Mouse (Mus musculus) heart, postnatal 0 days (tissue): ENCODE measurements at regions not wholly inside any gene's neighbourhood (a gene's known extent, or its start where the extent isn't known, plus 50 kb on each side); places are given as distances from the start of the nearest gene placed in this dataset.

Experiments
- CTCF ChIP-seq: IDR thresholded peaks from 2 replicates; pipeline ENCODE4 v1.5.1; 2016; ENCODE audit warnings: antibody characterized with exemption, control low read depth, low read depth
- EP300 ChIP-seq: IDR thresholded peaks from 2 replicates; pipeline ENCODE4 v1.6.1; 2016; ENCODE audit warnings: antibody characterized with exemption, low read depth

- no peak for TF ChIP-seq CTCF
- TF ChIP-seq EP300 = no peak
Measured at GRCm38 (mm10) chr17:9747893-9748292, 78.4 kb upstream of the Pabpc6 start.
